Mouse (Mus musculus) limb, embryonic 10.5 days (tissue): Measurements from ENCODE around the gene Nxpe3. TPM values are rescaled to one million over a fixed set of nuclear protein-coding genes. Genes with fewer than 3 reads are reported as not detected.
A peak's percentile ranks its signal among the peaks of the same experiment; 100 is the strongest.
"Not testable (repeated sequence)": the region's sequence is repeated elsewhere in the genome, so short reads cannot be mapped to it uniquely, and the experiment has no call there.

Source experiments
- DNase-seq: peaks from one replicate; pipeline ENCODE4 v3.0.0-alpha.2; 2017; ENCODE audit warnings: low spot score
- H3K27ac ChIP-seq: fragments of 300-500 bp; sonication (generic); 2 replicates; pipeline ENCODE4 v1.5.1; 2016; ENCODE audit warnings: mild to moderate bottlenecking
- H3K27me3 ChIP-seq: fragments of 300-500 bp; sonication (generic); 2 replicates; pipeline ENCODE4 v1.6.1; 2016; ENCODE audit warnings: low read depth, mild to moderate bottlenecking; ENCODE audit not compliant: poor library complexity, severe bottlenecking
- H3K36me3 ChIP-seq: fragments of 300-500 bp; sonication (generic); 2 replicates; pipeline ENCODE4 v1.6.1; 2016; ENCODE audit warnings: mild to moderate bottlenecking, moderate library complexity
- H3K4me1 ChIP-seq: fragments of 300-500 bp; sonication (generic); 2 replicates; pipeline ENCODE4 v1.6.1; 2016
- H3K4me3 ChIP-seq: fragments of 300-500 bp; sonication (generic); 2 replicates; pipeline ENCODE4 v1.5.1; 2016; ENCODE audit warnings: mild to moderate bottlenecking, moderate library complexity
- H3K9me3 ChIP-seq: fragments of 300-500 bp; sonication (generic); replicated peaks from 2 replicates; pipeline ENCODE4 v1.6.1; 2016; ENCODE audit warnings: mild to moderate bottlenecking
- WGBS: fragments of 180-500 bp; shearing (Covaris S2); methylation state at CpG from one replicate; pipeline ENCODE4 v1.1.7; 2016; 5-methylcytosine and 5-hydroxymethylcytosine counted together
- polyA plus RNA-seq: library from polyadenylated mRNA; unstranded; fragments of >200 nt; fragmentation: Nextera tagmentation; extraction: Ambion mirVana; gene quantifications from 2 replicates; pipeline ENCODE4 v1.2.1, GENCODE M21; 2016

Nxpe3 gene
- polyA plus RNA-seq, 1 experiment from 2014 or later, result 0.55 TPM

GRCm38 (mm10) chr16:55841506-55841905 lies 53.6 kb downstream of the Nxpe3 start:
- peaks cover 10% of the 10 kb centered on the region for H3K36me3 ChIP-seq
- WGBS, result 93% methylated on average over 6 of the region's 6 CpGs
- no peaks in the 10 kb centered on the region for H3K27me3 ChIP-seq
- no peak overlapping the region for H3K27ac ChIP-seq
- no peaks in the 10 kb centered on the region; the same call in 1 of the 2 replicates for H3K9me3 ChIP-seq
- DNase-seq, result no peak
- H3K4me1 ChIP-seq, result peaks cover 14% of the 10 kb centered on the region
- H3K4me3 ChIP-seq, result no peak overlapping the region

- 2% methylated on average over 40 of the region's 40 CpGs for WGBS
- DNase-seq, result peak; percentile 92
- Histone ChIP-seq H3K27ac (peak within 1 kb of the TSS; percentile 98), H3K4me3 (peak within 1 kb of the TSS; percentile 72), H3K36me3 (peaks cover 18% of the 10 kb centered on the region), H3K4me1 (peaks cover 14% of the 10 kb centered on the region), H3K27me3 (no peaks in the 10 kb centered on the region), H3K9me3 (no peaks in the 10 kb centered on the region)
Observed at GRCm38 (mm10) chr16:55838510-55839474, 56.3 kb downstream of the Nxpe3 start, which contains the start of gene Nfkbiz. Nfkbiz (minus strand) TSS chr16:55838899.

- H3K36me3 ChIP-seq, result peaks cover 21% of the 10 kb centered on the region
- peak overlapping the region; percentile 98 for H3K27ac ChIP-seq
- H3K27me3 ChIP-seq, result no peaks in the 10 kb centered on the region
- H3K4me3 ChIP-seq, result peak overlapping the region; percentile 72
- peaks cover 14% of the 10 kb centered on the region for H3K4me1 ChIP-seq
- no peak for DNase-seq
- 18% methylated on average over 3 of the region's 3 CpGs for WGBS
- H3K9me3 ChIP-seq, result no peaks in the 10 kb centered on the region
Observed at GRCm38 (mm10) chr16:55838129-55838509, 57.0 kb downstream of the Nxpe3 start.

- not testable (repeated sequence) for H3K27me3 ChIP-seq, H3K9me3 ChIP-seq, DNase-seq
- Histone ChIP-seq H3K27ac (peak overlapping the region; percentile 98), H3K4me3 (peak overlapping the region; percentile 72), H3K36me3 (peaks cover 24% of the 10 kb centered on the region), H3K4me1 (peaks cover 14% of the 10 kb centered on the region)
- WGBS, result 88% methylated on average over 8 of the region's 8 CpGs
Observed at GRCm38 (mm10) chr16:55837653-55838052, 57.4 kb downstream of the Nxpe3 start.

- H3K4me3 ChIP-seq, result no peak overlapping the region
- peaks cover 14% of the 10 kb centered on the region for H3K4me1 ChIP-seq
- H3K27me3 ChIP-seq, result no peaks in the 10 kb centered on the region
- no peaks in the 10 kb centered on the region for H3K9me3 ChIP-seq
- H3K27ac ChIP-seq, result no peak overlapping the region
- WGBS, result 83% methylated on average over 2 of the region's 2 CpGs
- no peak for DNase-seq
- peaks cover 25% of the 10 kb centered on the region for H3K36me3 ChIP-seq
Observed at GRCm38 (mm10) chr16:55837168-55837567, 57.9 kb downstream of the Nxpe3 start.

GRCm38 (mm10) chr16:55835798-55836197 lies 59.3 kb downstream of the Nxpe3 start:
- H3K27ac ChIP-seq, result no peak overlapping the region
- H3K4me3 ChIP-seq, result no peak overlapping the region
- no peak for DNase-seq
- H3K9me3 ChIP-seq, result no peaks in the 10 kb centered on the region
- H3K36me3 ChIP-seq, result peaks cover 32% of the 10 kb centered on the region
- peaks cover 14% of the 10 kb centered on the region for H3K4me1 ChIP-seq
- no peaks in the 10 kb centered on the region for H3K27me3 ChIP-seq

GRCm38 (mm10) chr16:55832617-55833016 lies 62.5 kb downstream of the Nxpe3 start:
- H3K36me3 ChIP-seq, result peaks cover 32% of the 10 kb centered on the region
- no peak for DNase-seq
- H3K27me3 ChIP-seq, result no peaks in the 10 kb centered on the region
- WGBS, result 95% methylated on average over 8 of the region's 8 CpGs
- H3K4me1 ChIP-seq, result peaks cover under 1% of the 10 kb centered on the region; the same call in 1 of the 2 replicates
- no peak overlapping the region for H3K4me3 ChIP-seq
- H3K27ac ChIP-seq, result no peak overlapping the region
- H3K9me3 ChIP-seq, result no peaks in the 10 kb centered on the region

GRCm38 (mm10) chr16:55832040-55832439 lies 63.0 kb downstream of the Nxpe3 start:
- H3K9me3 ChIP-seq, result no peaks in the 10 kb centered on the region
- H3K4me3 ChIP-seq, result no peak overlapping the region
- H3K4me1 ChIP-seq, result no peaks in the 10 kb centered on the region
- no peak overlapping the region for H3K27ac ChIP-seq
- no peaks in the 10 kb centered on the region for H3K27me3 ChIP-seq
- H3K36me3 ChIP-seq, result peaks cover 32% of the 10 kb centered on the region
- DNase-seq, result no peak
- 96% methylated on average over 6 of the region's 6 CpGs for WGBS

- WGBS, result 94% methylated on average over 1 of the region's 1 CpGs
- DNase-seq, result no peak
- Histone ChIP-seq H3K27ac (no peak overlapping the region), H3K4me3 (no peak overlapping the region), H3K9me3 (no peaks in the 10 kb centered on the region), H3K36me3 (peaks cover 32% of the 10 kb centered on the region), H3K4me1 (no peaks in the 10 kb centered on the region), H3K27me3 (no peaks in the 10 kb centered on the region)
Observed at GRCm38 (mm10) chr16:55831451-55831850, 63.6 kb downstream of the Nxpe3 start.

- no peaks in the 10 kb centered on the region for H3K9me3 ChIP-seq
- peaks cover 3% of the 10 kb centered on the region; the same call in 1 of the 2 replicates for H3K36me3 ChIP-seq
- WGBS, result 45% methylated on average over 11 of the region's 11 CpGs
- H3K27me3 ChIP-seq, result no peaks in the 10 kb centered on the region
- no peak overlapping the region for H3K4me3 ChIP-seq
- H3K27ac ChIP-seq, result peak overlapping the region; percentile 46
- peaks cover 46% of the 10 kb centered on the region for H3K4me1 ChIP-seq
- DNase-seq, result no peak
Observed at GRCm38 (mm10) chr16:55823398-55824155, 71.5 kb downstream of the Nxpe3 start.

GRCm38 (mm10) chr16:55822741-55823397 lies 72.2 kb downstream of the Nxpe3 start:
- 0 out of 2 replicates have a peak overlapping the region, but pooled peaks have one; percentile 94 for H3K27ac ChIP-seq

GRCm38 (mm10) chr16:55821997-55822740 lies 72.9 kb downstream of the Nxpe3 start:
- H3K27me3 ChIP-seq, result no peaks in the 10 kb centered on the region
- peaks cover 16% of the 10 kb centered on the region for H3K36me3 ChIP-seq
- H3K4me1 ChIP-seq, result peaks cover 46% of the 10 kb centered on the region
- H3K4me3 ChIP-seq, result peak overlapping the region; percentile 84
- H3K9me3 ChIP-seq, result no peaks in the 10 kb centered on the region
- peak overlapping the region; percentile 94 for H3K27ac ChIP-seq
- WGBS, result under 1% methylated on average over 67 of the region's 67 CpGs
- DNase-seq, result peak; percentile 91

More at GRCm38 (mm10) chr16:55822741-55823397, 72.2 kb downstream of the Nxpe3 start:
- DNase-seq, result no peak
- WGBS, result 42% methylated on average over 18 of the region's 18 CpGs
- Histone ChIP-seq H3K4me3 (peak overlapping the region; percentile 84), H3K9me3 (no peaks in the 10 kb centered on the region), H3K36me3 (peaks cover 10% of the 10 kb centered on the region), H3K27me3 (no peaks in the 10 kb centered on the region), H3K4me1 (peaks cover 46% of the 10 kb centered on the region)
